Mouse (Mus musculus): ENCODE results near the gene Nr1h4. TPM values are rescaled to one million over a fixed set of nuclear protein-coding genes. Genes with fewer than 3 reads are reported as not detected.

The Nr1h4 gene
- polyA plus RNA-seq, 1 experiment = 0.08 TPM

GRCm38 (mm10) chr10:89553015-89553414, 19.6 kb upstream of the Nr1h4 start:
- TF ChIP-seq CTCF (IDR thresholded peaks at IDR 0.05; ENCODE audit: extremely low read depth, insufficient read depth, low read length) (no peak), POLR2A (IDR thresholded peaks at IDR 0.05; ENCODE audit: extremely low read depth, insufficient read depth, low read length) (no peak)
- Histone ChIP-seq H3K4me3 (ENCODE audit: insufficient read depth, low read length) (no peak overlapping the region), H3K4me1 (ENCODE audit: control insufficient read depth, insufficient read depth, low read length) (peaks cover 2% of the 10 kb centered on the region), H3K27ac (ENCODE audit: insufficient read depth, low read length) (no peak overlapping the region)

GRCm38 (mm10) chr10:89551657-89552056, 18.3 kb upstream of the Nr1h4 start:
- Histone ChIP-seq H3K27ac (ENCODE audit: insufficient read depth, low read length) (no peak overlapping the region), H3K4me1 (ENCODE audit: control insufficient read depth, insufficient read depth, low read length) (peaks cover 2% of the 10 kb centered on the region)
- TF ChIP-seq POLR2A (IDR thresholded peaks at IDR 0.05; ENCODE audit: extremely low read depth, insufficient read depth, low read length) (no peak), CTCF (IDR thresholded peaks at IDR 0.05; ENCODE audit: extremely low read depth, insufficient read depth, low read length) (no peak)

GRCm38 (mm10) chr10:89548028-89548427, 14.6 kb upstream of the Nr1h4 start:
- no peak overlapping the region for H3K27ac ChIP-seq (ENCODE audit: insufficient read depth, low read length)
- peaks cover 2% of the 10 kb centered on the region for H3K4me1 ChIP-seq (ENCODE audit: control insufficient read depth, insufficient read depth, low read length)
- TF ChIP-seq CTCF (IDR thresholded peaks at IDR 0.05; ENCODE audit: extremely low read depth, insufficient read depth, low read length) = no peak
- no peak for TF ChIP-seq POLR2A (IDR thresholded peaks at IDR 0.05; ENCODE audit: extremely low read depth, insufficient read depth, low read length)
- no peak overlapping the region for H3K4me3 ChIP-seq (ENCODE audit: insufficient read depth, low read length)

More at GRCm38 (mm10) chr10:89551657-89552056, 18.3 kb upstream of the Nr1h4 start:
- H3K4me3 ChIP-seq (ENCODE audit: insufficient read depth, low read length) = no peak overlapping the region

GRCm38 (mm10) chr10:89546989-89547388, 13.6 kb upstream of the Nr1h4 start:
- Histone ChIP-seq H3K4me1 (ENCODE audit: control insufficient read depth, insufficient read depth, low read length) (peaks cover 2% of the 10 kb centered on the region), H3K4me3 (ENCODE audit: insufficient read depth, low read length) (no peak overlapping the region), H3K27ac (ENCODE audit: insufficient read depth, low read length) (no peak overlapping the region)
- TF ChIP-seq CTCF (IDR thresholded peaks at IDR 0.05; ENCODE audit: extremely low read depth, insufficient read depth, low read length) (no peak), POLR2A (IDR thresholded peaks at IDR 0.05; ENCODE audit: extremely low read depth, insufficient read depth, low read length) (no peak)

GRCm38 (mm10) chr10:89543867-89544266, 10.5 kb upstream of the Nr1h4 start:
- TF ChIP-seq CTCF (IDR thresholded peaks at IDR 0.05; ENCODE audit: extremely low read depth, insufficient read depth, low read length) (no peak), POLR2A (IDR thresholded peaks at IDR 0.05; ENCODE audit: extremely low read depth, insufficient read depth, low read length) (no peak)
- H3K27ac ChIP-seq (ENCODE audit: insufficient read depth, low read length) = no peak overlapping the region

GRCm38 (mm10) chr10:89542321-89542720, 8.9 kb upstream of the Nr1h4 start:
- TF ChIP-seq CTCF (IDR thresholded peaks at IDR 0.05; ENCODE audit: extremely low read depth, insufficient read depth, low read length) (no peak), POLR2A (IDR thresholded peaks at IDR 0.05; ENCODE audit: extremely low read depth, insufficient read depth, low read length) (no peak)
- Histone ChIP-seq H3K27ac (ENCODE audit: insufficient read depth, low read length) (no peak overlapping the region), H3K4me3 (ENCODE audit: insufficient read depth, low read length) (no peak overlapping the region), H3K4me1 (ENCODE audit: control insufficient read depth, insufficient read depth, low read length) (no peaks in the 10 kb centered on the region)

More at GRCm38 (mm10) chr10:89543867-89544266, 10.5 kb upstream of the Nr1h4 start:
- no peaks in the 10 kb centered on the region for H3K4me1 ChIP-seq (ENCODE audit: control insufficient read depth, insufficient read depth, low read length)
- H3K4me3 ChIP-seq (ENCODE audit: insufficient read depth, low read length) = no peak overlapping the region

- TF ChIP-seq CTCF (IDR thresholded peaks at IDR 0.05; ENCODE audit: extremely low read depth, insufficient read depth, low read length) (no peak), POLR2A (IDR thresholded peaks at IDR 0.05; ENCODE audit: extremely low read depth, insufficient read depth, low read length) (no peak)
- Histone ChIP-seq H3K27ac (ENCODE audit: insufficient read depth, low read length) (no peak overlapping the region), H3K4me1 (ENCODE audit: control insufficient read depth, insufficient read depth, low read length) (no peaks in the 10 kb centered on the region), H3K4me3 (ENCODE audit: insufficient read depth, low read length) (no peak overlapping the region)
These were observed 934 bp downstream of the Nr1h4 start for GRCm38 (mm10) chr10:89532451-89532850.

- H3K4me3 ChIP-seq (ENCODE audit: insufficient read depth, low read length) = no peak overlapping the region
- no peak overlapping the region for H3K27ac ChIP-seq (ENCODE audit: insufficient read depth, low read length)
- TF ChIP-seq CTCF (IDR thresholded peaks at IDR 0.05; ENCODE audit: extremely low read depth, insufficient read depth, low read length) (no peak), POLR2A (IDR thresholded peaks at IDR 0.05; ENCODE audit: extremely low read depth, insufficient read depth, low read length) (no peak)
- H3K4me1 ChIP-seq (ENCODE audit: control insufficient read depth, insufficient read depth, low read length) = no peaks in the 10 kb centered on the region
These were observed 1.4 kb downstream of the Nr1h4 start for GRCm38 (mm10) chr10:89531976-89532375.

- Histone ChIP-seq H3K27ac (ENCODE audit: insufficient read depth, low read length) (no peak overlapping the region), H3K4me1 (ENCODE audit: control insufficient read depth, insufficient read depth, low read length) (no peaks in the 10 kb centered on the region), H3K4me3 (ENCODE audit: insufficient read depth, low read length) (no peak overlapping the region)
- TF ChIP-seq POLR2A (IDR thresholded peaks at IDR 0.05; ENCODE audit: extremely low read depth, insufficient read depth, low read length) (no peak), CTCF (IDR thresholded peaks at IDR 0.05; ENCODE audit: extremely low read depth, insufficient read depth, low read length) (no peak)
These were observed 2.2 kb downstream of the Nr1h4 start for GRCm38 (mm10) chr10:89531194-89531634.

GRCm38 (mm10) chr10:89527054-89527453, 6.3 kb downstream of the Nr1h4 start:
- no peak overlapping the region for H3K4me3 ChIP-seq (ENCODE audit: insufficient read depth, low read length)
- H3K27ac ChIP-seq (ENCODE audit: insufficient read depth, low read length) = no peak overlapping the region
- no peaks in the 10 kb centered on the region for H3K4me1 ChIP-seq (ENCODE audit: control insufficient read depth, insufficient read depth, low read length)
- no peak for TF ChIP-seq CTCF (IDR thresholded peaks at IDR 0.05; ENCODE audit: extremely low read depth, insufficient read depth, low read length)
- TF ChIP-seq POLR2A (IDR thresholded peaks at IDR 0.05; ENCODE audit: extremely low read depth, insufficient read depth, low read length) = no peak

Measured in cortical plate, adult 2 months (tissue).